Mouse (Mus musculus): ENCODE measurements at regions not wholly inside any gene's neighbourhood (a gene's known extent, or its start where the extent isn't known, plus 50 kb on each side); places are given as distances from the start of the nearest gene placed in this dataset.
"Not testable (repeated sequence)": the region's sequence is repeated elsewhere in the genome, so short reads cannot be mapped to it uniquely, and the experiment has no call there.

DNA sequence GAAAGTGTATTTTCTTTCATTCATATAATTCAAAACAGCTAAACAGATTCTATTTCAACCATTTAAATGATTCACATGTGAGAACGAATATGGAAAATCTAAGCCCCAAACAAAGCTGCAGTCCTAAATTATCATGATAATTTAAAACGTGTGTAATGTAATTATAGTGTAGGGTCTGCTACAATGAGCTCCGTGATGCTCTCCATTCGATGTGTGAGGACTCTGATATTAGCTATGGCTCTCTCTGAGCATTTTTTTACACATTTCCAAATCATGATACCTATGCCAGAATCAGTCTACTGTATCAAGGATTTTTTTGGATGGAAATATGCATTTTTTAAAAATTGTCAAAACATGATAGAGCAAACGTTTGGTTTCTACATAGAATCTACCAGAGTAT lies 785.8 kb upstream of the Pou3f3 start:
- ATAC-seq (ENCODE audit: low FRiP score): no peak
- Histone ChIP-seq H3K27me3 (no peaks in the 10 kb centered on the region), H3K9me3 (replicated peaks) (no peaks in the 10 kb centered on the region), H3K4me1 (0 out of 2 replicates have a peak, but pooled peaks cover 3% of the 10 kb centered on the region), H3K4me3 (no peak overlapping the region), H3K36me3 (no peaks in the 10 kb centered on the region), H3K27ac (no peak overlapping the region), H3K4me2 (replicated peaks) (no peak overlapping the region), H3K9ac (no peak overlapping the region)
- WGBS: 75% methylated on average over 5 of the region's 5 CpGs

- H3K27ac ChIP-seq: no peak overlapping the region
- WGBS: 77% methylated on average over 4 of the region's 4 CpGs
- H3K4me2 ChIP-seq (replicated peaks): no peak overlapping the region
- H3K4me1 ChIP-seq: 0 out of 2 replicates have a peak, but pooled peaks cover 5% of the 10 kb centered on the region
- H3K4me3 ChIP-seq: no peak overlapping the region
- no peaks in the 10 kb centered on the region for H3K36me3 ChIP-seq
- no peaks in the 10 kb centered on the region for H3K27me3 ChIP-seq
- ATAC-seq (ENCODE audit: low FRiP score): no peak
- H3K9me3 ChIP-seq (replicated peaks): no peaks in the 10 kb centered on the region
- H3K9ac ChIP-seq: no peak overlapping the region
Observed at GRCm38 (mm10) chr1:41916730-41917347, 778.7 kb upstream of the Pou3f3 start.

GRCm38 (mm10) chr1:41917807-41918206 lies 777.8 kb upstream of the Pou3f3 start:
- peak; percentile 46; the same call in 1 of the 2 replicates for ATAC-seq (ENCODE audit: low FRiP score)
- 77% methylated on average over 5 of the region's 5 CpGs for WGBS
- not testable (repeated sequence) for H3K4me3 ChIP-seq; H3K4me1 ChIP-seq; H3K9me3 ChIP-seq (replicated peaks); H3K9ac ChIP-seq; H3K27ac ChIP-seq; H3K27me3 ChIP-seq; H3K36me3 ChIP-seq; H3K4me2 ChIP-seq (replicated peaks)

DNA sequence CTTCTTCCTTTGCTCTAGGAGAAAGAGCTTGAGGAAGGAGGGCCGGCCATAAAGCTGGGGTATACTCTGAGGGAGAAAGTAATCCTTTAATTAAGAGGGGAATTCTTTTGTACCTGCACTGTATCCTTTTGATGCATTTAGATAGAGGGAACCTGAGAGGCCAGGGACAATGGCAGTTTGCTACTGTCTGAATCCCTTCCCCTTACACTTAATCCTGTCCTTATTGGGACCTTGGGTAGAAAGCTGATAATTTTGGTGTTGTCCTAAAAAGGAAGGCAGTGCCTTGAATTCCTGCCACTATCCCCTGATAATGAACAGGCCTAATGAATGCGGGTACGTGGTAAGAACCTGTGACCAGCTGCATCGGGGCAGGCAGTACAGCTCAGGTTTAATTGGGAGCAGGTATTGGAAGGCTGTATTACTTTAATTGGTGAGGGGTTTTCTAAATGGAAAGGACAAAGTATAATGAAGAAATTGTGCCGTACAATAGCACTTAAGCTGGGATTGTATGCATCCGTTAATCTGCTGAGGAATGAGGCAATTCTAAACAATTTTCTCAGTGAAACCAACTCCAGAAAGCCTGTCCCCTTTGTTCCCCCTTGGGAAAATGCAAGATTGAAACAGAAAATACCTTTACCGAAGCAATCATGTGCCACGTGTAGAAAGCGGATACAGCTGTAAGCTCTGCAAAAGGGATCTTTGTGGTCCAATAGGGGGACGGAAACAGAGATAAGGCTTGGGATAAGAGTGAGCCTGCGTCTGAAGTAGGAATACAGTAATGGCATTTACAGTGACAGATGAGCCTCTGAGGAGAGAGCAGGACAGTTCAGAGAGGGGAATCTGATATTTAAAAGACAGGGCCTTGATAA lies 776.9 kb upstream of the Pou3f3 start:
- Histone ChIP-seq H3K4me2 (replicated peaks) (no peak overlapping the region), H3K36me3 (no peaks in the 10 kb centered on the region), H3K4me1 (0 out of 2 replicates have a peak, but pooled peaks cover 2% of the 10 kb centered on the region), H3K27ac (no peak overlapping the region), H3K9ac (no peak overlapping the region), H3K27me3 (no peaks in the 10 kb centered on the region), H3K9me3 (replicated peaks) (no peaks in the 10 kb centered on the region), H3K4me3 (no peak overlapping the region)
- ATAC-seq (ENCODE audit: low FRiP score): no peak
- WGBS: 56% methylated on average over 11 of the region's 11 CpGs

DNA sequence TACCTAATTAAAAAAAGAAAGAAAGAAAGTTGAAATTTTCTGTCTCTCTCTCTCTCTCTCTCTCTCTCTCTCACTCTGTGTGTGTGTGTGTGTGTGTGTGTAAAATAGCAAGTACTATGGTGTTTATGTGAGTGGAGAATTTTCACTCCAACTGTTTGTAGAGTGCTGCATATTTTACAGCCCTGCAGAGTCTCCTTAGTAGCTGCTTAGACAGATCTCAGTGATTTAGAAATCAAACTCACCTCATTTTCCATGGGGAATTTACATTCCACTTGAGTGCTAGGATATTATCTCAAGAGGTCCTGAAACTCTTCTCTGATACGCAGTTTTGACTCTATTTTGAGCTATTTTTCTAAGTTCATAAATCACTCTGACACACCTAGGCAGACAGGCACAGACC lies 761.8 kb upstream of the Pou3f3 start:
- Histone ChIP-seq H3K36me3 (no peaks in the 10 kb centered on the region), H3K4me3 (no peak overlapping the region), H3K9me3 (replicated peaks) (no peaks in the 10 kb centered on the region), H3K4me2 (replicated peaks) (no peak overlapping the region), H3K27ac (no peak overlapping the region), H3K27me3 (no peaks in the 10 kb centered on the region), H3K9ac (no peak overlapping the region), H3K4me1 (no peaks in the 10 kb centered on the region)
- ATAC-seq (ENCODE audit: low FRiP score): no peak
- WGBS: 86% methylated on average over 1 of the region's 1 CpGs

DNA sequence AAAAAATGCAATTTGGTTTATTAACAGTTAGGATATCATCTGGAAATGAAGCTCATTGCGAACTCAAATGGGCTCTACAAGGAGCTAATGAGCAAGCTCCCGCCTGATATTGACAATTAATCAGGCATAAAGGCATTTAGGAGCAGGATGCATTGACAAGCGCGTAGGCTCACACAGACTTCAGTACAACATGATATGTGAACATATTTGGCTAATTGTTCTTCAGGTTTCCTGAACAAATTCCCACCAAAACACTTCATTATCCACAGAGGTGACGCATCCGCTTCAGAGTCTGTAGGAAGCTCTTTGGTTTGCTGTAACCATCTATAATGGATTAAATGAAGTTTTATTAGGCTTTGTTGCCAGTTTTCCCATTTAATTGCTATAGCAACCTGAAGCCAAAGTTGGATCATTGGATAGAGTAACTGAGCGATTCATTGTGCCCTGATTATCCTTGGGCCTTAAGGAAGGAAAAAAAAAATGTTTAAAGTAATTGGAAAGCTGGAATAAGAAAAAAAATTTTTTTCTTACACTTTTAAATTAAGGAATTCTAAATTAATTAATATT lies 759.6 kb upstream of the Pou3f3 start:
- WGBS: 59% methylated on average over 7 of the region's 7 CpGs
- ATAC-seq (ENCODE audit: low FRiP score): no peak
- Histone ChIP-seq H3K27ac (no peak overlapping the region), H3K4me2 (replicated peaks) (no peak overlapping the region), H3K4me1 (no peaks in the 10 kb centered on the region), H3K27me3 (no peaks in the 10 kb centered on the region), H3K9ac (no peak overlapping the region), H3K9me3 (replicated peaks) (no peaks in the 10 kb centered on the region), H3K36me3 (no peaks in the 10 kb centered on the region), H3K4me3 (no peak overlapping the region)

- H3K9me3 ChIP-seq (replicated peaks): no peaks in the 10 kb centered on the region
- no peaks in the 10 kb centered on the region for H3K36me3 ChIP-seq
- no peak overlapping the region for H3K4me3 ChIP-seq
- no peak overlapping the region for H3K9ac ChIP-seq
- H3K27me3 ChIP-seq: no peaks in the 10 kb centered on the region
- WGBS: 73% methylated on average over 2 of the region's 2 CpGs
- H3K27ac ChIP-seq: no peak overlapping the region
- no peaks in the 10 kb centered on the region for H3K4me1 ChIP-seq
- no peak overlapping the region for H3K4me2 ChIP-seq (replicated peaks)
- no peak for ATAC-seq (ENCODE audit: low FRiP score)
Observed at GRCm38 (mm10) chr1:41960982-41961381, 734.6 kb upstream of the Pou3f3 start.

- Histone ChIP-seq H3K4me2 (replicated peaks) (no peak overlapping the region), H3K9me3 (replicated peaks) (no peaks in the 10 kb centered on the region), H3K27me3 (no peaks in the 10 kb centered on the region), H3K27ac (no peak overlapping the region), H3K4me1 (no peaks in the 10 kb centered on the region), H3K9ac (no peak overlapping the region), H3K4me3 (no peak overlapping the region), H3K36me3 (no peaks in the 10 kb centered on the region)
- ATAC-seq (ENCODE audit: low FRiP score): no peak
- WGBS: 67% methylated on average over 5 of the region's 5 CpGs
Observed at GRCm38 (mm10) chr1:41981545-41981944, 714.0 kb upstream of the Pou3f3 start.

- H3K36me3 ChIP-seq: no peaks in the 10 kb centered on the region
- no peak overlapping the region for H3K9ac ChIP-seq
- no peak overlapping the region for H3K27ac ChIP-seq
- no peak overlapping the region for H3K4me2 ChIP-seq (replicated peaks)
- 79% methylated on average over 6 of the region's 6 CpGs for WGBS
- H3K4me3 ChIP-seq: no peak overlapping the region
- ATAC-seq (ENCODE audit: low FRiP score): no peak
- H3K27me3 ChIP-seq: no peaks in the 10 kb centered on the region
- no peaks in the 10 kb centered on the region for H3K4me1 ChIP-seq
- H3K9me3 ChIP-seq (replicated peaks): no peaks in the 10 kb centered on the region
Observed at GRCm38 (mm10) chr1:42006235-42006634, 689.3 kb upstream of the Pou3f3 start.

- Histone ChIP-seq H3K4me3 (no peak overlapping the region), H3K27ac (no peak overlapping the region), H3K36me3 (no peaks in the 10 kb centered on the region), H3K9ac (no peak overlapping the region), H3K4me2 (replicated peaks) (no peak overlapping the region), H3K9me3 (replicated peaks) (no peaks in the 10 kb centered on the region), H3K27me3 (no peaks in the 10 kb centered on the region), H3K4me1 (no peaks in the 10 kb centered on the region)
- WGBS: 94% methylated on average over 3 of the region's 3 CpGs
- no peak for ATAC-seq (ENCODE audit: low FRiP score)
Observed at GRCm38 (mm10) chr1:42008046-42008445, 687.5 kb upstream of the Pou3f3 start.

DNA sequence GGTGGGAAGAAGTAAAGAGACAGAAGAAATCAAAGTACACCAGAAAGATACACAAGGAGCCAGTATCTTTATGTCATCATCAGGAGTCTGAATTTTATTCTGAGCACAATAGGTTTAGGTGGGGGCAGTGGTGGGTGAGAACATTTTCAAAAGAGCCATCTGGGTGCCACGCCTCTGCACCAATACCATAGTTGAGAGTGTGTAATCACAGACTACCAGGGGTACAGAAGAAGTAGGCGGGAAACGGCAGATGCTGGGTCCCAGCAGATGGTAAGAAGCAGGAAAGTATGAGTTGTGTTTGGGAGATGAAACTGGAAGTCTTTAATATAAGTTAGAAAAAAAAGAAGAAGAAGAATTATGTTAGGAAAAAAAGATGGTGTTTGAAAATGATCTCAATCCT lies 682.7 kb upstream of the Pou3f3 start:
- Histone ChIP-seq H3K9me3 (replicated peaks) (no peaks in the 10 kb centered on the region), H3K9ac (no peak overlapping the region), H3K36me3 (no peaks in the 10 kb centered on the region), H3K4me3 (no peak overlapping the region), H3K4me2 (replicated peaks) (no peak overlapping the region), H3K27ac (no peak overlapping the region), H3K4me1 (no peaks in the 10 kb centered on the region), H3K27me3 (no peaks in the 10 kb centered on the region)
- ATAC-seq (ENCODE audit: low FRiP score): no peak
- WGBS: 84% methylated on average over 3 of the region's 3 CpGs

DNA sequence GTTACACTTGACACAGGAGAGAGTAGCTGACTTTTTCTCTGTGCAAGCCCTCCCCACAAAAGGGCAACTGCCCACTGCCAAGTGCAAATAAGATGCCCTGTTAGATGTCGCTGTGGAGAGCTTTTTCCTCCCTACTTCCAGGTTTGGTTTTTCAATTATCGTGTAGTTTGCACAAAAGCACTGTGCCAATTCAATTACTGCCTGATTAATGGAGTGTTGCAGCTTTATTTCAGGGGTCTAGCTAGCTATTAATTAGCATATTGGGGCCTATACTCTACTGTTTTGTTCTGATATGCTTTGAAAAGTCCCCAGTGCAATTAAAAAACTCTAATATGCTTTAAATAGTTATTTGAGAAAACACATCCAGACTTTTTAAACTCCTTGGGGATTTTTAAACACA lies 676.6 kb upstream of the Pou3f3 start:
- Histone ChIP-seq H3K9me3 (replicated peaks) (peaks cover 10% of the 10 kb centered on the region), H3K27ac (no peak overlapping the region), H3K9ac (no peak overlapping the region), H3K4me2 (replicated peaks) (no peak overlapping the region), H3K36me3 (no peaks in the 10 kb centered on the region), H3K4me3 (no peak overlapping the region), H3K27me3 (no peaks in the 10 kb centered on the region), H3K4me1 (no peaks in the 10 kb centered on the region)
- WGBS: 56% methylated on average over 2 of the region's 2 CpGs
- no peak for ATAC-seq (ENCODE audit: low FRiP score)
